Mouse (Mus musculus): ENCODE data around the gene Mgam. TPM values are rescaled to one million over a fixed set of nuclear protein-coding genes. Genes with fewer than 3 reads are reported as not detected.
"Not testable (repeated sequence)": the region's sequence is repeated elsewhere in the genome, so short reads cannot be mapped to it uniquely, and the experiment has no call there.

Gene Mgam
- total RNA-seq, 1 experiment from 2014 or later, result 10.5 TPM

GRCm38 (mm10) chr6:40728506-40728905, 99.9 kb downstream of the Mgam start:
- DNase-seq, result not testable (repeated sequence)

GRCm38 (mm10) chr6:40739545-40739944, 110.9 kb downstream of the Mgam start:
- DNase-seq, result no peak

- not testable (repeated sequence) for DNase-seq
Measured at GRCm38 (mm10) chr6:40749030-40749429, 120.4 kb downstream of the Mgam start.

GRCm38 (mm10) chr6:40755948-40756347, 127.3 kb downstream of the Mgam start:
- no peak for DNase-seq

- DNase-seq, result not testable (repeated sequence)
Measured at GRCm38 (mm10) chr6:40757346-40757745, 128.7 kb downstream of the Mgam start.

GRCm38 (mm10) chr6:40774656-40775055, 146.0 kb downstream of the Mgam start:
- peak; percentile 40 for DNase-seq

GRCm38 (mm10) chr6:40778458-40778857, 149.8 kb downstream of the Mgam start:
- no peak for DNase-seq

- peak; percentile 83 for DNase-seq
Measured at GRCm38 (mm10) chr6:40783637-40784036, 155.0 kb downstream of the Mgam start.

- no peak for DNase-seq
Measured at GRCm38 (mm10) chr6:40784378-40784777, 155.7 kb downstream of the Mgam start.

GRCm38 (mm10) chr6:40795077-40795812, 166.6 kb downstream of the Mgam start:
- no peak for DNase-seq

GRCm38 (mm10) chr6:40818237-40818902, 189.7 kb downstream of the Mgam start:
- DNase-seq, result no peak

Other genes with a start within 250 kb of the Mgam start
- 14.3 and 17.9 TPM in 2 replicates for gene E330009J07Rik, start 192.7 kb upstream of the Mgam start, total RNA-seq (2021)
- gene Wee2, start 189.7 kb upstream of the Mgam start, total RNA-seq (2021), result not detected in 2 replicates
- 59.2 and 74.6 TPM in 2 replicates for gene Ssbp1, start 157.5 kb upstream of the Mgam start, total RNA-seq (2021)
- gene Tas2r137, start 137.6 kb upstream of the Mgam start, total RNA-seq (2021), result not detected in 2 replicates
- not detected in 2 replicates for gene Tas2r108, start 135.3 kb upstream of the Mgam start, total RNA-seq (2021)
- not detected in 2 replicates for gene Prss37, start 109.3 kb upstream of the Mgam start, total RNA-seq (2021)
- gene Olfr461, start 73.8 kb upstream of the Mgam start, total RNA-seq (2021), result not detected in 2 replicates
- not detected in 2 replicates for gene Olfr460, start 59.3 kb upstream of the Mgam start, total RNA-seq (2021)
- 0.41 and 0.45 TPM in 2 replicates for gene Clec5a, start 43.0 kb upstream of the Mgam start, total RNA-seq (2021)
- gene Tas2r138, start 15.5 kb upstream of the Mgam start, total RNA-seq (2021), result not detected in 2 replicates